Mouse (Mus musculus) limb, embryonic 10.5 days (tissue): ENCODE measurements around the gene Cep112. TPM values are rescaled to one million over a fixed set of nuclear protein-coding genes. Genes with fewer than 3 reads are reported as not detected.

ENCODE experiments used
- DNase-seq: peaks from one replicate; pipeline ENCODE4 v3.0.0-alpha.2; 2017; ENCODE audit warnings: low spot score
- H3K27ac ChIP-seq: fragments of 300-500 bp; sonication (generic); 2 replicates; pipeline ENCODE4 v1.5.1; 2016; ENCODE audit warnings: mild to moderate bottlenecking
- H3K27me3 ChIP-seq: fragments of 300-500 bp; sonication (generic); 2 replicates; pipeline ENCODE4 v1.6.1; 2016; ENCODE audit warnings: low read depth, mild to moderate bottlenecking; ENCODE audit not compliant: poor library complexity, severe bottlenecking
- H3K36me3 ChIP-seq: fragments of 300-500 bp; sonication (generic); 2 replicates; pipeline ENCODE4 v1.6.1; 2016; ENCODE audit warnings: mild to moderate bottlenecking, moderate library complexity
- H3K4me1 ChIP-seq: fragments of 300-500 bp; sonication (generic); 2 replicates; pipeline ENCODE4 v1.6.1; 2016
- H3K4me3 ChIP-seq: fragments of 300-500 bp; sonication (generic); 2 replicates; pipeline ENCODE4 v1.5.1; 2016; ENCODE audit warnings: mild to moderate bottlenecking, moderate library complexity
- H3K9me3 ChIP-seq: fragments of 300-500 bp; sonication (generic); replicated peaks from 2 replicates; pipeline ENCODE4 v1.6.1; 2016; ENCODE audit warnings: mild to moderate bottlenecking
- WGBS: fragments of 180-500 bp; shearing (Covaris S2); methylation state at CpG from one replicate; pipeline ENCODE4 v1.1.7; 2016; 5-methylcytosine and 5-hydroxymethylcytosine counted together
- polyA plus RNA-seq: library from polyadenylated mRNA; unstranded; fragments of >200 nt; fragmentation: Nextera tagmentation; extraction: Ambion mirVana; gene quantifications from 2 replicates; pipeline ENCODE4 v1.2.1, GENCODE M21; 2016

The Cep112 gene
- polyA plus RNA-seq: 7.8 and 12.3 TPM in 2 replicates

DNA sequence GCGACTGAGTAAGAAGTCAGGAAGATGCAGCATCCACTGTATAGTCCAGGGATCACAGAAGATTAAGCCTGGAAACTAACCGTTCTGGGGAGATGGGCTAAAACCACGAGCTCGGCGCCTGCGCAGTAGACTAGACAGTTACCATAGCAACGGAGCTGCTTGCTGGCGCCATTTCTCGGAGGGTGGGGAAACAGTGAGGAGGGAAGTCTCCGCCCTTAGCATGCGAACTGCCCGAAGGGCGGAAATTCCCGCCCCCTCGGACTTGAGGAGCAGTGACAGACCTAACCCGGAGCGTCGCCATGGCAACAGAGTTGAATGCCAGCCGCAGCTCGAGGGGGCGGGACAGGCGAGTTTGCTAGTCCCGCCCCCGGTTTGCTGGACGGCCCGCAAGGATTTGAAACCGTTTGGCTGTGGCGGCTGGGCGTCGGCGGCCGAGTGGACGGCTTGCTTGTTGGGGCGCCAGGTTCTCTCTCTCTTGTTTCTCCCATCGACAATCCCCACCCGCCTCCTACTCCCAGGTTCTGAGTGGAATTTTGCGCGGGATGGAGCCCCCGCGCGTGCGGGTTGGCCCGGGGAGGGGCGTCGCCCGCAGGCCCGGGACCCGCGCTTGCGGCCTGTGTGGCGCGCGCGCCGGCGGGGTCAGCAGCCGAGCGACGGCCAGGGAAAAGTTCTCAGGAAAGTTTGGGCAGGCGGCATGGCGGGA, at the start of gene Cep112:
Gene Cep112 (plus strand): TSS at position 304 of the 703 bp plus-strand sequence.
- no peaks in the 10 kb centered on the region for H3K36me3 ChIP-seq
- H3K4me1 ChIP-seq: peaks cover 36% of the 10 kb centered on the region
- DNase-seq: peak; percentile 98
- H3K4me3 ChIP-seq: peak within 1 kb of the TSS; percentile 82
- under 1% methylated on average over 61 of the region's 61 CpGs for WGBS
- peak within 1 kb of the TSS; percentile 94 for H3K27ac ChIP-seq
- H3K9me3 ChIP-seq: no peaks in the 10 kb centered on the region
- H3K27me3 ChIP-seq: peaks cover 10% of the 10 kb centered on the region; the same call in 1 of the 2 replicates

DNA sequence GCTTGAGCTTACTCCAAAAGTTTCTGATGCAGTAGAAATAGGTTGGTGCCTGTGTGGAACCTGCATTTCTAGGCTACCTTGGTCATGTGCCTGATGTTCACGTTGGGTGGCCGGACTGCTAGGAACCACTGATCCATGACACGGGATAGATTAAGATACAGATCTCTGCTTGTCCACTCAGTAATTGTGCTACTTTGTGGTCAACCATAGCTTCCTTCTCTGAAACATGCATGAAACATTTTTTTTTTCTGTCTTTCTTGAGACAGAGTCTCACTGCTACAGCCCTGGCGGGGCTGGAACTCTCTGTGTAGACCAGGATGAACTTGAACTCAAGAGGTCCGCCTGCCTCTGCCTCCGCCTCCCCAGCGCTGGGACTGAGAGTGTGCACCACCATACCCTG, 48.2 kb upstream of the Cep112 start:
- WGBS: 91% methylated on average over 7 of the region's 7 CpGs
- Histone ChIP-seq H3K27ac (no peak overlapping the region), H3K4me3 (no peak overlapping the region), H3K36me3 (no peaks in the 10 kb centered on the region), H3K27me3 (no peaks in the 10 kb centered on the region), H3K9me3 (no peaks in the 10 kb centered on the region), H3K4me1 (no peaks in the 10 kb centered on the region)
- DNase-seq: no peak

DNA sequence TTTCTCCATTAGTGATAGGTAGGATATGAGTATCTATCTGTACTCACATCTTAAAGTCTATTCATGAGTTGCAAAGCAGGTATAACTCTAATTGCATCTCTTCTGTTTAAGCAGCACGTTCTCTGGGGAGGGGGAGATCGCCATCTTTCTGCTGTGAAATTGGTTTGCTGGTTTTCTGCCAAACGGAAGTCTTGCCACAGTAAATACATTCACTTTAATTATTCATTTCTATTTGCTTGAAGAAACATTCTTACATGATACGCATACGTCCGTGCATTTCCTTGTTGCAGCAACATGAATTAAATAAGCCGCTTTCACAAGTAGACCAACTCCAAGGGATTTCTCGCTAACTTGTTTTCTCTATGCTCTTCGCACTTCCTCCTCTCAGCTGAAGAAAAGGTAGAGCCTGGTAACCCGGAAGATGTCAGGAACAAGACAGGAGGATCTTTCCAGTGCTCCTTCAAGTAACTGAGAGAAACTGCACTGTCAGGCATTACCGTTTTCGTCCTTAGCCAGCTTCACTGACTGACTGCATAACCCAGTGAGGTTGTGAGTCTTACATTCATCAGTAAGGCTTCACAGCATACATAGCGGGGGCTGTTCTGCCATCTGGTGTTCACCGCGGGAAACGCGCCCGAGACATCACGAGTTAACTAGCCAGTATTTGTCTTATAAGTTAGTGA, 47.2 kb upstream of the Cep112 start:
- 47% methylated on average over 19 of the region's 19 CpGs for WGBS
- Histone ChIP-seq H3K4me1 (no peaks in the 10 kb centered on the region), H3K4me3 (no peak overlapping the region), H3K27me3 (no peaks in the 10 kb centered on the region), H3K9me3 (no peaks in the 10 kb centered on the region), H3K36me3 (no peaks in the 10 kb centered on the region), H3K27ac (no peak overlapping the region)
- peak; percentile 87 for DNase-seq

DNA sequence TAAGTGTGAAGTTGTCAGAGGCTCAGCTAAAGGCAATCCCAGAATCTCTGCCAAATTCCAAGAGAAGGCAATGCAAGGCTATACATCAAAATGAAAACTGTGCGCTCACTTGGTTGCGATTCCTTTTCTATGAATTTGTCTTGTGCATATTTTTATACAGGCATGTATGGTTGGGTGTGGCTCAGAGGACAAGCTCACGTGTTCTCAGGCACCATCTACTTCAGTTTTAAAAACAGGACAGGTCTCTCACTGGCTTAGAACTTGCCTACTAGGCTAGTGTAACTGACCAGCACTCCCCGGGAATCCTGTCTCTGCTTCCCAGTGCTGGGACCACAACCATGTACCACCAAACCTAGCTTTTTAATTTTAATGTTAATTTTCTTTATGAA, 46.6 kb upstream of the Cep112 start:
- DNase-seq: no peak
- no peak overlapping the region for H3K27ac ChIP-seq
- no peaks in the 10 kb centered on the region for H3K36me3 ChIP-seq
- WGBS: 83% methylated on average over 4 of the region's 4 CpGs
- no peaks in the 10 kb centered on the region for H3K27me3 ChIP-seq
- no peaks in the 10 kb centered on the region for H3K4me1 ChIP-seq
- no peak overlapping the region for H3K4me3 ChIP-seq
- H3K9me3 ChIP-seq: no peaks in the 10 kb centered on the region

DNA sequence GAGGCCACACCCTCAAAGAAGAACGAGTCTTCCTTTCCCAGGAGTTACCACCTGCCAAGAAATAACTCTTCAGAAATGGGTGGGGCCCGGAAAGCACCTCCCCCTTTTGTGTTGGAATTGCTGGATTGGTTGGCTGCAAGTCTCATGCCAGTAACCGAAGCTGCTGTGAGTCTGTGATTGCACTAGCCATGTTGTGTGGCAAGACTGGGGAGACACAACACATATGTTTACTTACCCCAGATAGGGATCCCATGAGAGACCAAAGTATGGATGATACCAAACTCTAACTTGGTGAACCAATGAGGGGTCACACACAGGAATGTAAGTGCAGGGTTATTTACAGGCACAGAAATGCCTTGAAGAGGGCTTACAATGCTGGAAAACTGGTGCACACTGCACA, 42.3 kb upstream of the Cep112 start:
- no peaks in the 10 kb centered on the region for H3K27me3 ChIP-seq
- no peak for DNase-seq
- no peaks in the 10 kb centered on the region for H3K9me3 ChIP-seq
- no peaks in the 10 kb centered on the region for H3K4me1 ChIP-seq
- no peak overlapping the region for H3K4me3 ChIP-seq
- H3K36me3 ChIP-seq: no peaks in the 10 kb centered on the region
- WGBS: 78% methylated on average over 3 of the region's 3 CpGs
- H3K27ac ChIP-seq: no peak overlapping the region

DNA sequence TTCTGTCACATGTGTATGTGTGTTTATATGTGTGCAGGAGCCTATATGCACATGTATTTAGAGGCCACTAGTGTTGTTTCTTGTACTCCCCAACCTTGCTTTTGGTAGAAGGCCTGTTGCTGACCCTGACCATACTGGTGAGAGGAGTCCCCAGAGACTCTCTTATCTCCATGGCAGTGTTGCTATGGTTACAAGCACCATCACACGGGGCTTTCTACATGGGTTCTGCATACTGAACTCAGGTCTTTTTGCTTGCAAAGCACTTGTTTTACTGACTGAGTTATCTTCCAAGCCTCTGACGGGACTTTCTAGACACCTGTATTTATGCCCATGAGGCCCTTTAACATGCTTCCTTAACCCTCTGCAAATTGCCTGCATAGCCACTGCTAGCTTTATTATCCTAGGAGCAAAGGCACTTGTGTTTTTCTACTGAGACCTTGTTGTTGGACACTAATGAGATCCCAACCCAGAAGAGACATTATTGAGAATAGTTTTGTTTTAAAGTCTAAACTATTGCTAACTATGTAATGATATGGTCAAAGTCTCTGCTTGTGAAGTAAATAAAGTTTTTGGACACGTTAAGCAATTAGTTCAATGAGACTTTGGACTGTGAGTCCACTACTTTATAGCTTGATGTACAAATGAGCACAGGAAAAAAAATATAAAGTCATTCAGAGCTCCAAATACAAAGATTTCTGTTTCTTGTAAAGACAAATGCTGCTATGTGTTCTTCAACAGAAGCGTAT, 39.9 kb upstream of the Cep112 start:
- no peak for DNase-seq
- Histone ChIP-seq H3K36me3 (no peaks in the 10 kb centered on the region), H3K4me3 (no peak overlapping the region), H3K9me3 (no peaks in the 10 kb centered on the region), H3K4me1 (no peaks in the 10 kb centered on the region), H3K27ac (no peak overlapping the region), H3K27me3 (no peaks in the 10 kb centered on the region)
- 81% methylated on average over 4 of the region's 4 CpGs for WGBS

DNA sequence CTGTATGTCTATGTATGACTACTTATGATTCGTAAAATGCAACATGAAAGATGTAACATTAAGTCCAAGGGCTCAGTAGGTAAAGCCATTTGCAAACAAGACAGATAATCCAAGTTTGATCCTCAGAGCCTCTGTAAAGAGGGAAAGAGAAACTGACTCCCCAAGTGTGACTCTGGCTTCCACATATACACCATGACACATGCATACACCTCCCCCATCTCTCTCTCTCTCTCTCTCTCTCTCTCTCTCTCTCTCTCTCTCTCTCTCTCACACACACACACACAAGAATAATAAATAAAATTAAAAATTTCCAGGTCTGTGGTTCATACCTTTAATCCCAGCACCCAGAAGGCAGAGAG, 39.3 kb upstream of the Cep112 start:
- WGBS: 93% methylated on average over 1 of the region's 1 CpGs
- DNase-seq: no peak
- no peak overlapping the region for H3K27ac ChIP-seq
- H3K9me3 ChIP-seq: no peaks in the 10 kb centered on the region
- no peaks in the 10 kb centered on the region for H3K27me3 ChIP-seq
- H3K4me3 ChIP-seq: no peak overlapping the region
- H3K36me3 ChIP-seq: no peaks in the 10 kb centered on the region
- no peaks in the 10 kb centered on the region for H3K4me1 ChIP-seq

DNA sequence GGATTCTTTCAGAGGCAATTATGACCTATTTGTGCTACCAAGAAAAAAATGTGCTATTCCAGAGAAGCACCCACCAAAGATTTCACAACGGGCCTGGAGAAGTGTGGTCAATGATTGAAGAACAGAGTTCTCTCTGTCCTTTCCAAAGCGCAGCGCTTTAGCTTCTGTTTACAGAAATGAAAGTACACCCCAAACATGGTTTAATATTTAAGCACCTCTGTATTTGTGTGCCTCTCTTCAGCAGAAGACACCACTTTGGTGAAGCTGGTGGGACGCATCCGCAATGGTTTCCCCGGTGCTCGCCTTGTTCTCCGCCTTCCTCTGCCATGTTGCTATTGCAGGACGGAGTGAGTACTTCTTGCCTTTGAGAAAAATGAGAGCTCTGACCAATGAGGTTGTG, 29.9 kb upstream of the Cep112 start:
- no peaks in the 10 kb centered on the region for H3K9me3 ChIP-seq
- DNase-seq: no peak
- H3K4me1 ChIP-seq: no peaks in the 10 kb centered on the region
- H3K27ac ChIP-seq: no peak overlapping the region
- H3K4me3 ChIP-seq: no peak overlapping the region
- H3K36me3 ChIP-seq: no peaks in the 10 kb centered on the region
- 95% methylated on average over 9 of the region's 9 CpGs for WGBS
- no peaks in the 10 kb centered on the region for H3K27me3 ChIP-seq

DNA sequence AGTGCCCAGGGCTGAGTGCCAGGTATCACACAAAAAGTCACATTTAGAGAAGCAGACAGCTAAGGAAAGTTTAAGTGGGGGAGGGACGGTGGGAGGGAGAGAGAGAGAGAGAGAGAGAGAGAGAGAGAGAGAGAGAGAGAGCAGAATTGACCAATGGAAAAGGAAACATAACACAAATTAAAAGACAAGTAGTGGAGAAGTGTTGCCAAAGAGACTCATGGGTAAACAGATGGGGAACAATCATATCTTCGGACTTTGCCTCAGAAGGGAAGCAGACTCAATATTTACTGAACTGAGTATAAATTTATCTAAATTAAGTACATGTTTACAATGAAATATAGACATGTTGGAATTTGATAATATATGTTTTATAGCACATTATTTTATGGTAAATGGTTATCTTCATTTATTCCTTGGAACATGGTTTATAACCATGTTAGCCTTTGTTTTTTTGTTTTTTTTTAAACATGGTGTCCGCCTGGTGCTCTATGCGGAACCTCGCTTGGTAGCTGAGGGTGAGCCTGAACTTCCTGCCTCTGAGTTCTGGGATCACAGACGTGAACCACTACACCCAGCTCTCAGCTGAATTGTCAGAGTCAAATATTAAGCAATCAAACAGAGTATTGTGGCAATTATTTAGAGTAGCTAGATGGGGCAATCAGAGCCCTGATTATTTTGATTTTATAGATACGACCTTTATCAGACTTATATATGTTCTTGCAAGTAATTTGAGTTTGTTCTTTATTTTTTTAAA, 28.7 kb upstream of the Cep112 start:
- Histone ChIP-seq H3K27ac (no peak overlapping the region), H3K4me1 (no peaks in the 10 kb centered on the region), H3K36me3 (no peaks in the 10 kb centered on the region), H3K9me3 (no peaks in the 10 kb centered on the region), H3K4me3 (no peak overlapping the region), H3K27me3 (no peaks in the 10 kb centered on the region)
- 90% methylated on average over 7 of the region's 7 CpGs for WGBS
- DNase-seq: no peak

DNA sequence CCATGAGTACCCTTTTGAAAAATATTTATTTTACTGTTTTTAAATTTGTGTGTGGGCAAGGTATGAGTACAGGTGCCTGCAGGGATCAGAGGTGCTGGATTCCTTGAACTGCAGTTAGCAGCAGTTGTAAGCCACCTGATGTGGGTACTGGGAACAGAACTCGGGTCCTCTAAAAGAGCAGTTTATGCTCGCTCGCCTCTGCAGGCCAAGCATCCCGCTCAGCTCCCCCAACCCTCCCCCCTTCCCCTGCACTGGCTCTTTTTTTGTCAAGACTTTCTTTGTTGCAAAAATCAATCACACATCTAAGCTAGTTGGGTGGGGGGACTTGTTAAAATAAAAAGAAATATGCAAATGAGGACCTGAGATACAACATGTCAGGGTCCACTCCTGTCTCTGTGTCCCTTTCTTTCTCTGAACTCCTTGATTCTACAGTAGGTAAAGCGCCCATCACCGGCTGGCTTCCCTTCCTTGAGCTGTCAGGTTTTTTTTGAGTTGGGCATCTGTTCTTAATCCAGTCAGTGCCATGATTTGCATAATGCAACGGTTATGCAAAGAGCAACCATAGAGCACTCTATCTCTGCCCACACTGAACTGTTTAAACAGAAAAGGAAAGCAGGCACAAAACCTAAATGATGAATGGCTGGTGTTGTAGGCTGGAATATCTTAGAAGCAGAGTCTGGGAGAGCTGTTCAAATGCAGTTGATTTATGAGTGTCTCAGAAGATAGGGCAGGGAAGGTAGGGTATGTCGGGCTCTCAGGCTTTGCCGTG, 14.9 kb upstream of the Cep112 start:
- Histone ChIP-seq H3K9me3 (no peaks in the 10 kb centered on the region), H3K4me3 (no peak overlapping the region), H3K27me3 (no peaks in the 10 kb centered on the region), H3K36me3 (no peaks in the 10 kb centered on the region), H3K27ac (no peak overlapping the region), H3K4me1 (no peaks in the 10 kb centered on the region; the same call in 1 of the 2 replicates)
- no peak for DNase-seq
- 75% methylated on average over 8 of the region's 9 CpGs for WGBS

DNA sequence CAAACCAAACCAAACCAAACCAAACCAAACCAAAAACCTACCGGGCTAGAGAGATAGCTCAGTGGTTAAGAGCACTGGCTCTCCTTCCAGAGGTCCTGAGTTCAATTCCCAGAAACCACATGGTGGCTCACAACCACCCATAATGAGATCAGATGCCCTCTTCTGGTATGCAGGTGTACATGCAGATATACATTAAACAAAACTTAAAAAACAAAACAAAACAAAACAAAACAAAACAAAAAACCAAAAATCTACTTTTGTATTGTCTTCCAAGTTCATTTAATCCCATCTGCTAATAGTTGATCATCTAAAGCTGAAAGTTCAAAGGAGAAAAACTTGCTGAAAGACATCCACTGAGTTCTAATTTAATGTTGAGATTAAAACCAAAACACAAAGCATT, 8.6 kb upstream of the Cep112 start:
- Histone ChIP-seq H3K27ac (no peak overlapping the region), H3K4me1 (peaks cover 12% of the 10 kb centered on the region), H3K36me3 (no peaks in the 10 kb centered on the region), H3K9me3 (no peaks in the 10 kb centered on the region), H3K27me3 (no peaks in the 10 kb centered on the region), H3K4me3 (no peak overlapping the region)
- WGBS: 89% methylated on average over 1 of the region's 1 CpGs
- no peak for DNase-seq

DNA sequence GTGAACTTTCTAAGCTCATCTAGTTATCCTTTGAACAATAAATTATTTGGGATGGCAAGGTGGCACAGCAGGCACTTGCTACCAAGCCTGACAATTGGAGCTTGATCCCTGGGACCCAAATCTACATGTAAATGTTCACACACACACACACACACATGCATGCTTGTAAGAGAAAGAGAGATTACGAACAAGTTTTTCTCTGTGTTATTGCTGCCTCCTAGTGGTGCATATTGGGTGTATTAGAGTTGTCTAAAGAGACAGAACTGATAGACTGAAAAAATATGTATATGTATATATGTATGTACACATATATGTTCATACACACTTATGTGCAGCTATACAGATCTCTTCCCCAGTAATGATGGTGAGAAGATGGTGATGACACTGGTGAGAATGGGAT, 6.5 kb upstream of the Cep112 start:
- 63% methylated on average over 1 of the region's 1 CpGs for WGBS
- Histone ChIP-seq H3K4me1 (peaks cover 16% of the 10 kb centered on the region), H3K4me3 (no peak overlapping the region), H3K27me3 (peaks cover 9% of the 10 kb centered on the region; the same call in 1 of the 2 replicates), H3K36me3 (no peaks in the 10 kb centered on the region), H3K27ac (no peak overlapping the region), H3K9me3 (no peaks in the 10 kb centered on the region)
- no peak for DNase-seq
